Mouse (Mus musculus): Measurements from ENCODE around the gene Crat. TPM values are rescaled to one million over a fixed set of nuclear protein-coding genes. Genes with fewer than 3 reads are reported as not detected.

Gene Crat
- polyA plus RNA-seq, 1 experiment from 2014 or later: 26.1 TPM

DNA sequence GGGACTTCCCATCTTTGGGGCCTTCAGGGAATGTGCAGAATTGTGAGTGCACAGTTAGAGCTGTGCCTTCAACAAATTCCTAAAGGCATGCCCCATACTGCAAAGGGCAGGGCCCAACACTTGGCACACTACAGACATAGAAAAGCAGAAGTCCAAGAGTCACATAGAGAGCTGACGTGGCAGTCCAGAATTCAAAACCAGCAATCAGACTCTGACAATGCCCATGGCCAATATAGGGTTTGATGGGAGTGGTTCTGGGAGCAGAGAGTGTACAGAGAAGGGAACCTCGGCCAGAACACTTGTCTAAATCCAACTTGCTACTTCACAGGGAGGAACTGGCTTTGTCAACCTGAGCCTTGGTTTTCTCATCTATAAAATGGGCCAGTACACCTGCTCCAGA, 8.4 kb downstream of the Crat start:
- no peak for DNase-seq (ENCODE audit: low spot score)
- no peaks in the 10 kb centered on the region for H3K27me3 ChIP-seq (replicated peaks; ENCODE audit: control insufficient read depth, insufficient read depth, low read length)
- peaks cover 21% of the 10 kb centered on the region for H3K36me3 ChIP-seq (ENCODE audit: control insufficient read depth, insufficient read depth, low read length)
- no peak for ATAC-seq (replicated peaks; ENCODE audit: low FRiP score)
- no peak overlapping the region for H3K27ac ChIP-seq (ENCODE audit: low read depth, low read length)
- no peak overlapping the region for H3K4me2 ChIP-seq
- 74% methylated on average over 2 of the region's 2 CpGs for WGBS
- no peak overlapping the region for H3K4me3 ChIP-seq (ENCODE audit: low read depth, low read length)
- H3K9me3 ChIP-seq (ENCODE audit: control insufficient read depth, low read length): no peaks in the 10 kb centered on the region
- H3K9ac ChIP-seq (ENCODE audit: low read depth, low read length): no peak overlapping the region
- no peaks in the 10 kb centered on the region for H3K4me1 ChIP-seq (replicated peaks; ENCODE audit: control insufficient read depth, insufficient read depth, low read length)

GRCm38 (mm10) chr2:30403870-30404269, 11.7 kb downstream of the Crat start:
- H3K4me3 ChIP-seq (ENCODE audit: low read depth, low read length): no peak overlapping the region
- H3K9ac ChIP-seq (ENCODE audit: low read depth, low read length): no peak overlapping the region
- H3K4me1 ChIP-seq (replicated peaks; ENCODE audit: control insufficient read depth, insufficient read depth, low read length): no peaks in the 10 kb centered on the region
- DNase-seq (ENCODE audit: low spot score) (no peak), ATAC-seq (replicated peaks; ENCODE audit: low FRiP score) (no peak)
- no peak overlapping the region for H3K27ac ChIP-seq (ENCODE audit: low read depth, low read length)
- H3K27me3 ChIP-seq (replicated peaks; ENCODE audit: control insufficient read depth, insufficient read depth, low read length): no peaks in the 10 kb centered on the region
- H3K4me2 ChIP-seq: no peak overlapping the region
- no peaks in the 10 kb centered on the region for H3K9me3 ChIP-seq (ENCODE audit: control insufficient read depth, low read length)
- 81% methylated on average over 1 of the region's 1 CpGs for WGBS
- peaks cover 29% of the 10 kb centered on the region for H3K36me3 ChIP-seq (ENCODE audit: control insufficient read depth, insufficient read depth, low read length)

DNA sequence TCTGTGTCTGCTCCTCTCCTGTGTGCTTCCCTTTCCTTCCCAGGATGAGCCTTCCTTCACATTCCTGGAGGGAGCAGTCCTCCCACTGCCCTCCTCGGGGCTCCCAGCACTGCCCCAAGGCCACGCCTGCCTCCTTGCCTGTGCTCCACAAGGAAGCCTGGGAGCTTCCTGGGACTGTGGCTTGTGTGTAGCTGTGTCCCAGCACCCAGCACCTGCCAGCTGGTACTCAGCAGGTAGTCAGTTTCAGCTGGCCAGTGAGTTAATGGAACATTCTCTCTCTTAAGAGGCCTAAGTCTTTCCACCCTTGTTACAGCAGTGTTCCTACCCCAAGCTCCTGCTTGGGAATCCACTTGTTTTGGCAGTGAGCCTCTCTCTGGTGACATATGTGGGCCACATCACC, 12.8 kb downstream of the Crat start:
- Histone ChIP-seq H3K4me2 (no peak overlapping the region), H3K4me1 (replicated peaks; ENCODE audit: control insufficient read depth, insufficient read depth, low read length) (no peaks in the 10 kb centered on the region), H3K27me3 (replicated peaks; ENCODE audit: control insufficient read depth, insufficient read depth, low read length) (no peaks in the 10 kb centered on the region), H3K9me3 (ENCODE audit: control insufficient read depth, low read length) (no peaks in the 10 kb centered on the region), H3K9ac (ENCODE audit: low read depth, low read length) (no peak overlapping the region), H3K4me3 (ENCODE audit: low read depth, low read length) (no peak overlapping the region), H3K27ac (ENCODE audit: low read depth, low read length) (no peak overlapping the region), H3K36me3 (ENCODE audit: control insufficient read depth, insufficient read depth, low read length) (peaks cover 32% of the 10 kb centered on the region)
- DNase-seq (ENCODE audit: low spot score) (no peak), ATAC-seq (replicated peaks; ENCODE audit: low FRiP score) (no peak)
- WGBS: 73% methylated on average over 2 of the region's 2 CpGs

DNA sequence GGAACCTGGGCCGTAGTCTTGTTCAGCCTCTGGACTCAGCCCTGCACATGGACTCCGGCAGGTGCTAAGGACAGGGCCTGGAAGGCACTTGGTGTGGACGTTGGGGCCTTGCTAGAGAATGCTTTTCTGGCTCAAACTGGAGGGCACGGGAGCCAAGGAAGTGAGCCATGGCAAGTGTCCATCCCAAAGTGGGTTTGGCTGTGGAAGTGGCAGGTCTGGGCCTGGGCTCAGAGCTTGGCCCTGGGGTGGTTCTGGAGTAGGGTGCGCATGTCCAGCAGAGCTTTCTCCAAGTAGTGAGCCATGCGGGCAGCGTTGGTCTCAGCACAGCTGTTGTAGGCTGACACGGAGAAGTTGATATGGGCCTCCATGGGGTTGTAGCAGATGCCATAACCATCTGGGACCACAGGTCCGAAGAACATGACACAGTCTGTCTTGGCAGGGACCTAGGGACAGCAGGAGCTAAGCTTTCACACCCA, 13.2 kb downstream of the Crat start:
- DNase-seq (ENCODE audit: low spot score) (no peak), ATAC-seq (replicated peaks; ENCODE audit: low FRiP score) (no peak)
- Histone ChIP-seq H3K9me3 (ENCODE audit: control insufficient read depth, low read length) (no peaks in the 10 kb centered on the region), H3K4me1 (replicated peaks; ENCODE audit: control insufficient read depth, insufficient read depth, low read length) (no peaks in the 10 kb centered on the region), H3K4me3 (ENCODE audit: low read depth, low read length) (no peak overlapping the region), H3K27ac (ENCODE audit: low read depth, low read length) (no peak overlapping the region), H3K36me3 (ENCODE audit: control insufficient read depth, insufficient read depth, low read length) (peaks cover 36% of the 10 kb centered on the region), H3K9ac (ENCODE audit: low read depth, low read length) (no peak overlapping the region), H3K27me3 (replicated peaks; ENCODE audit: control insufficient read depth, insufficient read depth, low read length) (no peaks in the 10 kb centered on the region), H3K4me2 (no peak overlapping the region)
- WGBS: 89% methylated on average over 9 of the region's 9 CpGs

- H3K9me3 ChIP-seq (ENCODE audit: control insufficient read depth, low read length): no peaks in the 10 kb centered on the region
- no peak overlapping the region for H3K4me3 ChIP-seq (ENCODE audit: low read depth, low read length)
- no peak overlapping the region for H3K9ac ChIP-seq (ENCODE audit: low read depth, low read length)
- peaks cover 39% of the 10 kb centered on the region for H3K36me3 ChIP-seq (ENCODE audit: control insufficient read depth, insufficient read depth, low read length)
- no peaks in the 10 kb centered on the region for H3K27me3 ChIP-seq (replicated peaks; ENCODE audit: control insufficient read depth, insufficient read depth, low read length)
- H3K27ac ChIP-seq (ENCODE audit: low read depth, low read length): no peak overlapping the region
- ATAC-seq (replicated peaks; ENCODE audit: low FRiP score): no peak
- H3K4me1 ChIP-seq (replicated peaks; ENCODE audit: control insufficient read depth, insufficient read depth, low read length): no peaks in the 10 kb centered on the region
- WGBS: 93% methylated on average over 1 of the region's 1 CpGs
- H3K4me2 ChIP-seq: no peak overlapping the region
- DNase-seq (ENCODE audit: low spot score): no peak
These were observed 14.0 kb downstream of the Crat start for GRCm38 (mm10) chr2:30401581-30401980.

DNA sequence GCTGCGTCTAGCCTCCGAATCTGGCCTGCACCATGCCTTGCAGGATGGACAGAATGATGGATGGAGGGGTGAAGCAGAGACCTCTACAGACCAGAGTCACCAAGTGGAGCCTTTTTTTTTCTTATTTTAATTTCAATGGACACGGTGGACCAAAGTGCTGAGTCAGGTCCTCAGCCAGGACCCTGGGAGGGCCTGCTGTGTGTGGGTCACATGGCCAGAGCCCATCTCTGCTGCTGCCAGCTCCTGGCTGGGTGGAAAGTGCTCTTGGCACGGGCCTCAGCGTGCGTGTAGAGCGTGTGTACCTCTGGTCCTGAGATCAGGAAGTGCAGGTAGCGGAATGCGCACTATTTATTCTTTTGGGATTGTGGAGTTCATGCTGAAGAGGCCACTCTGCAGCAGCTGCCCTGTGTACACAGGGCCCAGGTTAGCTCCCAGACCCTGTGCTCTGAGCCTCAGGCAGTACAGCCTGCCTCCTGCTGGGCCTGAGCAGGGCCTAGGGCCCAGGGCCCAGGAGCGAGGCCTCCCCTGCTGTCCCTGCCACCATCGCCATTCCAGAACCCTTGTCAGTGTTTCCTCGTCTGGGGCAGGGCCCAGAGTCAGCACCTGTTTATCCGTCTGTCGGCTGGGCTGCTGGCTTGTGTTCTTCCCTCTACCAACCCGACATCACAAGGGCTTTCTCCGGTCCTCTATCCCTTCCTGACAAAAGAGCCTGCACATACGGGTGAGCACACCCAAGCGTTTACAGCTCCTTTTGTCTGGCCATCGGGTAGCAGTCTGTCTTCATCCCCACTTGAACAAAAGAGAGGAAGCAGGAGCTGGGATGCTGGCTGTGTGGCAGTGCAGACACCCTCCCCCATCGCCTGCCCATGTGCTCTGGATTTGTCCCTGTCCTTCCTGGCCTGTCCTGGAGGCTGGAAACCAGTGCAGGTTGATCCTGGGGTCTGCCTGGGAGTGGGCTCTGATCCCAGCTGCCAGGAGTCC, 16.1 kb downstream of the Crat start:
- ATAC-seq (replicated peaks; ENCODE audit: low FRiP score) (no peak), DNase-seq (ENCODE audit: low spot score) (no peak)
- Histone ChIP-seq H3K9ac (ENCODE audit: low read depth, low read length) (no peak overlapping the region), H3K4me1 (replicated peaks; ENCODE audit: control insufficient read depth, insufficient read depth, low read length) (no peaks in the 10 kb centered on the region), H3K9me3 (ENCODE audit: control insufficient read depth, low read length) (no peaks in the 10 kb centered on the region), H3K4me3 (ENCODE audit: low read depth, low read length) (no peak overlapping the region), H3K27me3 (replicated peaks; ENCODE audit: control insufficient read depth, insufficient read depth, low read length) (no peaks in the 10 kb centered on the region), H3K27ac (ENCODE audit: low read depth, low read length) (no peak overlapping the region), H3K4me2 (no peak overlapping the region), H3K36me3 (ENCODE audit: control insufficient read depth, insufficient read depth, low read length) (peaks cover 44% of the 10 kb centered on the region)
- 76% methylated on average over 20 of the region's 20 CpGs for WGBS

- Histone ChIP-seq H3K9me3 (ENCODE audit: control insufficient read depth, low read length) (no peaks in the 10 kb centered on the region), H3K27me3 (replicated peaks; ENCODE audit: control insufficient read depth, insufficient read depth, low read length) (no peaks in the 10 kb centered on the region), H3K27ac (ENCODE audit: low read depth, low read length) (no peak overlapping the region), H3K4me2 (no peak overlapping the region), H3K4me1 (replicated peaks; ENCODE audit: control insufficient read depth, insufficient read depth, low read length) (peaks cover 12% of the 10 kb centered on the region), H3K36me3 (ENCODE audit: control insufficient read depth, insufficient read depth, low read length) (peaks cover 40% of the 10 kb centered on the region), H3K9ac (ENCODE audit: low read depth, low read length) (no peak overlapping the region), H3K4me3 (ENCODE audit: low read depth, low read length) (no peak overlapping the region)
- WGBS: 85% methylated on average over 10 of the region's 10 CpGs
- no peak for ATAC-seq (replicated peaks; ENCODE audit: low FRiP score)
- no peak for DNase-seq (ENCODE audit: low spot score)
These were observed 17.6 kb downstream of the Crat start for GRCm38 (mm10) chr2:30397986-30398512.

DNA sequence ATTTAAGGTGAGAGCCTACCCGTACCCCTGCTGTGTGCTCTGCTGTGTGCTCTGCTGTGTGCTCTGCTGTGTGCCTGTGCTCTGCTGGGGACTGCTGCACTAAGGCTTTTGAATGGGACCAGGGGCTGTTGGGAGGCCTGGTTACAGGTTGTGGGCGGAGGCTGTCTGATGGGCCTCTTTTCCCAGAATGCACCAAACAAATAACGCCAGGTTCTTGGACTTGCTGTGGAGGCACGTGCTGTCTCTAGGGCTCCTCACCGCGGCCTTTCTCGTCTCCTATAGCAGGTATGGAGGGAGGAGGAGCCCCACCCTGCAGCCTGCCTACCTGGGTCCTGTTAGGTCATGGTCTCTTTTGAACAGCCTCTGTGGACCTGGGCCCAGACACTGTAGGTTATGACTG, 19.4 kb downstream of the Crat start:
- no peak for DNase-seq (ENCODE audit: low spot score)

GRCm38 (mm10) chr2:30395757-30396156, 19.9 kb downstream of the Crat start:
- ATAC-seq (replicated peaks; ENCODE audit: low FRiP score) (no peak), DNase-seq (ENCODE audit: low spot score) (no peak)
- H3K9me3 ChIP-seq (ENCODE audit: control insufficient read depth, low read length): no peaks in the 10 kb centered on the region
- peaks cover 14% of the 10 kb centered on the region for H3K4me1 ChIP-seq (replicated peaks; ENCODE audit: control insufficient read depth, insufficient read depth, low read length)
- H3K4me2 ChIP-seq: no peak overlapping the region
- H3K9ac ChIP-seq (ENCODE audit: low read depth, low read length): no peak overlapping the region
- WGBS: 91% methylated on average over 7 of the region's 7 CpGs
- H3K4me3 ChIP-seq (ENCODE audit: low read depth, low read length): no peak overlapping the region
- no peak overlapping the region for H3K27ac ChIP-seq (ENCODE audit: low read depth, low read length)
- H3K27me3 ChIP-seq (replicated peaks; ENCODE audit: control insufficient read depth, insufficient read depth, low read length): no peaks in the 10 kb centered on the region
- H3K36me3 ChIP-seq (ENCODE audit: control insufficient read depth, insufficient read depth, low read length): peaks cover 35% of the 10 kb centered on the region

More for the DNA sequence above, 19.4 kb downstream of the Crat start:
- WGBS: 77% methylated on average over 7 of the region's 7 CpGs
- ATAC-seq (replicated peaks; ENCODE audit: low FRiP score): no peak
- Histone ChIP-seq H3K4me3 (ENCODE audit: low read depth, low read length) (no peak overlapping the region), H3K9me3 (ENCODE audit: control insufficient read depth, low read length) (no peaks in the 10 kb centered on the region), H3K9ac (ENCODE audit: low read depth, low read length) (no peak overlapping the region), H3K4me1 (replicated peaks; ENCODE audit: control insufficient read depth, insufficient read depth, low read length) (peaks cover 14% of the 10 kb centered on the region), H3K36me3 (ENCODE audit: control insufficient read depth, insufficient read depth, low read length) (peaks cover 35% of the 10 kb centered on the region), H3K27me3 (replicated peaks; ENCODE audit: control insufficient read depth, insufficient read depth, low read length) (no peaks in the 10 kb centered on the region), H3K4me2 (no peak overlapping the region), H3K27ac (ENCODE audit: low read depth, low read length) (no peak overlapping the region)

Data from liver, embryonic 11.5 days (tissue).